Mouse (Mus musculus): ENCODE results near the gene 5730596B20Rik. TPM values are rescaled to one million over a fixed set of nuclear protein-coding genes. Genes with fewer than 3 reads are reported as not detected.

Gene 5730596B20Rik
- not detected for total RNA-seq (2021)
- long read RNA-seq, experiment 1, result 0 reads
- long read RNA-seq, experiment 2, result 0 reads

DNA sequence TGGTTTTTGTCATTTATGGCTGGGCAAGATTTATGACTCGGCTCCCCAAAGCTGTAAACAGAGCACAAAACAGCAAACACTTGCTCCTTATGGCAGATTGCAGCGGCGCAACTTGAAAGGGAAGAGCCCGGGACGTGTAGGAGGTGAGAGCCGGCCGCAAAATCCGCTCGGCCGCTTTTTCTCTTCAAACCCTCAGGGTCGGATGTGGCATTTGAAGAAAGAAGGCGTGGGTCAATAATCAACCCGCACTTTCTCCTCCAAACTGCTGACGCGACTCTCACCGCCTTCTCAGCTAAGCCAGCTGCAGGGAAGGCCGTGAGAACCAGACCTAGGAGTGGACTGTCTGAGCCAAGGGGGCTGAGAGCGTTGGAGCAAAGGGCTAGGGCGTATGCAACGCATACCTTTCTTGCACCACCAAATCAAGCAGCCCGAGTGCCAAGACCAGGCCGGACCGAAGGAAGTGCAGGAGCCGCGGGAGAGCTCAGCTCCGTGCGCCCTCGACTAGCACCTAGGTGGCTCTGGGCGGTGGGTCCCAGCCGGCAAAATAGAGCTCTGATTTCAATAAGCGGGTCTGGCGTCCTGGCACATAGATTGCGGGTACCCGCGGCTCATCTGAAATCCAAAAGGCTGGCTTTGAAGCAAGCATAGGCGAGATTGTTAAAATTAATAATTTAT is at the start of gene 5730596B20Rik:
Gene 5730596B20Rik (plus strand): TSS at position 438 of the 675 bp plus-strand sequence.
- no peak for DNase-seq (ENCODE audit: low spot score in 2 of 2)

DNA sequence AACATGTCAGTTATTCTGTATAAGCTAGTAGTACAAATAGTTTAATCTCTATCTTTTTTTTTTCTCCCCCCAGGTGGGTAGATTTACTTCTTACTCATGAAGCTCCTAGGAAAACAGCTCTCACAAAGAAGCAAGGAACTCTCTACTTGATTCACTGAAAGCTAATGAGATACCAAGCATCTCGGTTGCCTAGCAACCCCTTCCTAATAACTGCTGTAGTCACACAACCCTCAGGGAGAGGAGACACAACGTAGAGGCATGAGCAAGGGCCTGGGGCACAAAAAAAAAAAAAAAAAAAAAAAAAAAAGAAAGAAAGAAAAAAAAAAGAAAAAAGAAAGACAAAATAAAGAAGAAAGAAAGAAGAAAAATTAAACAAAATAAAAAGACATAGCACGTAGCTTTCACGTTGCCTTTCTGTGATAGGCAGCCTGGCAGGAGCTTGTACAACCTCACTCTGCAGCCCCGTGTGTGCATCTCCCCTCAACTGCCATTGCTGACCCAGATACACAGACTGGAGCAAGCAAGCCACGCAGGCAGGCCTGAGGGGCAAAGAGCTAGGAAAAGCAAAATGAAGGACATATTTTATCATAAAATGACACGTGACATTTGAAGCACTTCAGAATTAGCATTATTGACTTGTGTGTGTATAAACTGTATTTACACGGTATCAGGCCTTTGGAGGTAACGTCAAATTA is 39.3 kb upstream of the 5730596B20Rik start:
- DNase-seq (ENCODE audit: low spot score in 2 of 2), result no peak

DNA sequence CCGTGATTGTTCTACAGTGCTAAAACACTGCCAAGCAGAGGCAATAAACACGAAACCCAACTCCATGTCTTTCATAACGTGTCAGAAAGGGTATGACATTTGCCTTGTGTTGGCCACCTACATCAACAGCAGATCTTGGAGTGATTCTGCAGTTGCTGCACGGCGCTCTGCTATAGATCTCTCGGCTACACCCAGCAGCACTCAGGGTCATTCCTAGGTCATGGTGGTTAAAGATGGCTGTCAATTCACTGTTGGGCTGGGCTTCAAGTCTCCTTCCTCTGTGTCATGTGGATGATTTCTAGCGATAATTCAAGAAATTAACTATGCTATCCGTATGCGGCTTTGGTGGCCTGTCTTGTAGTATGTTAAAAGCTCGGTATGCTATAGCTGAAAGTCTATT is 38.7 kb upstream of the 5730596B20Rik start:
- no peak for DNase-seq (ENCODE audit: low spot score in 2 of 2)

DNA sequence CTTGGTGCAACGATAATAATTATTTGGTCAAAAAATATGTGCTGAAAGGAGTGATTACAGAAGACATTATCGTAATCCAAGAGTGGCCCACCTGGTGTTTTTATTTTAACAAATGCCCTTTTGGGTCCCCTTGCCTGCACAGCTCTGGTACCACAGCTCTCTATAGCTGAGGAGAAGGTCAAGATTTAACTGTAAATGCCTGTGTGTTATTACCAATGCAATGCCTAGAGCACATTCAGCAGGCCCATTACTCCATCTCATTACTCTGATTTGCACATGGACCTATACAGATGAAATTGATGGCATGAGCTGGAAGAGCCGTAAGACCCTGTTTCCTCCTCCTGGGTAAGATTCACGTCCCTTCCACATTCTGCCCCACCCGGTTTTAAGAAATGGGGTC is 38.2 kb upstream of the 5730596B20Rik start:
- DNase-seq (ENCODE audit: low spot score in 2 of 2), result no peak

DNA sequence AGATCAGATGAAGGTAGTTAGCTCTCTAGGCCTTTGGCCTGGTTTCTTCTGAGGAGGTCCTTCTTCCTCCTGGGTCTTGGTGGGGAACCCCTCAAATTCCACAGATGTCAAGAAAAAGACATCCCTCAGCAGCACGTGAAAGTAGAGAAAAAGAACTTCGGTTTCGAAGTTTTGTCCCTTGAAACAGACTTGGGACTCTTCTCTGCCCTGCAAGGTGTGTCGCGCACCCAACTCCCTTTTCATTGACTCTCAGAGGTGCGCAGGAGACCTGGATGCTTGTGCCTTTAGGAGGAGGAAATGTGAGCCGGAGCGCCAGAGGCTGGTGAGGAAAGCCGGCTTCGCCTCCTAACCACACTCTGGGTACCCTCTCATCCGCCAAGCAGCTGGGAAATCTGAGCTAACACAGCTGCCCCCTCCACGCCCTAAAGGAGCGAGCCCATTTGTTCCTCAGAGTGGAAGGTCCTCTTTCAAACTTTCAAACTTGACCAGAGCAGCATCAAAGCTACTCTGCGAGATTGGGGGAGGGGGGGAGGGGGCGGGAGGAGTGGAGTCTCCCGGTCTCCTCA is 26.8 kb upstream of the 5730596B20Rik start:
- no peak for DNase-seq (ENCODE audit: low spot score in 2 of 2)

DNA sequence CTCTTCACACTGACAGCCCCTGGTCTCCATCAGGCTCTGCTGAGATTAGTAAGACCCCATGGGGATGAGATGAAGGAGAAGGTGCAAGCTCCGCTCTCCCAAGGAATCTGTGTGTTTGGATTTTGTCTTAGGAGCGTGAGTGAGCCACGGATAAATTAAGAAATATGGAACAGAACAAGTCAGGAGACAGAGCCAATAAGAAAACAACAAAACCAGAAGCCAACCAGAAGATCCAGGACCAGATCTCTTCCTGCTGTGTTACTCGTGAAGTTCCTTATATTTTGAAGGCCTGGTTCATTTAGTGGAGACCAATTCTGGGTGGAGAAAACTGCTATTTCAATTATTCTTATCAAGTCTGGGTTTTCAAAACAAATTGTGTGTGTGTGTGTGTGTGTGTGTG is 25.7 kb upstream of the 5730596B20Rik start:
- DNase-seq (ENCODE audit: low spot score in 2 of 2), result no peak

DNA sequence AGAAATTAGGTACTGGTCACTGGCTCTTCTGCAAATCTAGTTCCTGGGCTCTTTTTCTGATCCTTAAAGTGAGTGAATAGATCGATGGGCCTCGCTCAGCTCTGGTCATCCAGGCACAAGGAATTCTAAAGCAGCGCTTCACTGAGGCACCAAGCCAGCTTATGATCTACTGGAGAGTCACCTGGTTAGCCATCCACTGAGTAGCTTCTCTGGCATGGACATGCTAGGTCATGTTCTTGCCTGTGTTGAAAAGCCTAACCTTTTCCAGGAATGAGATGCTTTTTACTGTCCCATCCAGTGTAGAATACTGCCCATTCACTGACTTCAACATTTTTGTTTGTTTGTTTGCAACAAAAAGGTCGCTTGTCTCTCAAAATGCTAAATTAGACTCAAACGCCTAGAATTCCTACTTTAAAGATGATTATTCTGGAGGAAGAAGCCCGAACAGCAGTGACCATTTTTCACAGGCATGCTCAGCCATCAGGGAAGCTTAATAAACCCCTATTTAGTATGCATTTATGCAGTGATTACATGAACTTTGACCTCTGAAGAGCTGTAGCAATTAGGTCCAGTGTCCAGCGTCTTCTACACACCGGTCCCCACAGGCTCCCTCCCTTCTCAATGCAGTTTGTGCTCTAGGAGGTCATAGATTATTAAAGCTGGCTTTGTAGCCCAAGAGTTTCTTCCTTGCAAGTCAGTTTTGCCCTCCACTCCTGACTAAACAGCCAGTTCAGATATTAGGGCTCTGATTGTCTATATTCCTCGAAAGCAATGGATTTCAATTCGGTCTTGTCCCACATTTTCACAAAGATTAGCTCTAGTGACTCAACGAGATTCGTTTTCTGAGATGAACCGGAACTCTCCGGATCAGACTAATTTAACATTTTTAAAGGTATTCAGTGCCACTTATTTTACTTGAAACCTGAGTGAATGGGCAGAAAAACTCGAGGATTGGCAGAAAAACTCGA is 24.8 kb upstream of the 5730596B20Rik start:
- no peak for DNase-seq (ENCODE audit: low spot score in 2 of 2)

DNA sequence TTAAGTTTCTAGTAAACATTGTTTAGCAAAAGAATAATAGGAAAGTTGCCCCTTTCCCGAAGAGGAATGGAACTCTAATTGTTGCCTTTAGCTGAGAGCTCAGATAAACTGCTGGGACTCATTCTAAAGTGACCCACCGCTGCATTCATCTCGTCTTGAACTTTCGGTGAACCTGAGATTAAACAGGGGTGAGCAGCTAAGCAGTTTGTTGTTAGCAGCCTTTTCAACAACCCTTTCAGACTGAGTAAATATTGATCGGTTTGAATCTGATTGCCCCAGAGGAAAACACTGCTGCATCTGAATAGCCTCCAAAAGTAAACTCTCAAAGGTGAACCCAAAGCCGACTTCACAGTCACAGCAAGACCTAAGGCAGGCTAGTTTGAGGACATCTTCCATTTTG is 24.0 kb upstream of the 5730596B20Rik start:
- no peak for DNase-seq (ENCODE audit: low spot score in 2 of 2)

DNA sequence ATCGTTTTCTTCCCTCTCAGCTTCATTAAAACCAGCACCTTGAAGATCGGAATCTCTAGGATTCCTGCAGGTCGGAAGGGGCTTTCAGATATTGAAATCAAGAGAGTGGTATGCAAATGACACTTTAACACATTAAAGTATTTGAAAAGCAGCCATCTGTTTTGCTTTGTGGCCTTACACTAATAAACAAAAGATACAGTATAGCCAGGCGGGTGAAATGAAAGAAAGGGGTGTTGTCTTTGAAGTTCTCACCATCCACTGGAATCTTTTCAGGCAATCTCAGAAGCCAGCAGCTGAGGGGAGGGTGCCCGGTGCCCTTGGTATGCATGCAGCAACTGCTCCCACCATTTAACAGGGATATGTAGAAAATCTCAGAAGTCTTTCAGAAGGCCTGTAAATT is 23.3 kb upstream of the 5730596B20Rik start:
- no peak for DNase-seq (ENCODE audit: low spot score in 2 of 2)

DNA sequence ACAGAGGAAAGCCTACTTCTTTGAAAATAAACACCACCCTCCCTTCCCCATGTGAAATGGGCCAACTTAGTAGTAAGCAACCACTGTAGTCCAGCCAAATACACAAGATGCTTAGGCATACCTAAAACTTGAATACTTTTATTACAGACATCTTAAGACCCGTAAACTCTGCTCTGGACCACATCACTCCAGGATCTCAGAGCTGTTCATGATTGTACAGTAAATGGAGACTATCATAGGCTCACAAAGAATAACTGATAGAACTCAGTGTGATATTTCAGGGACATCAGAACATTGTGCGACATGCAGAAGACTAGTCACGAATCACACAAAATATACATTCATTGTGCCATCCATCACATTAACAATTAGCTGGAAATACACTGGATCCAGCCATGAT is 21.8 kb upstream of the 5730596B20Rik start:
- no peak for DNase-seq (ENCODE audit: low spot score in 2 of 2)

DNA sequence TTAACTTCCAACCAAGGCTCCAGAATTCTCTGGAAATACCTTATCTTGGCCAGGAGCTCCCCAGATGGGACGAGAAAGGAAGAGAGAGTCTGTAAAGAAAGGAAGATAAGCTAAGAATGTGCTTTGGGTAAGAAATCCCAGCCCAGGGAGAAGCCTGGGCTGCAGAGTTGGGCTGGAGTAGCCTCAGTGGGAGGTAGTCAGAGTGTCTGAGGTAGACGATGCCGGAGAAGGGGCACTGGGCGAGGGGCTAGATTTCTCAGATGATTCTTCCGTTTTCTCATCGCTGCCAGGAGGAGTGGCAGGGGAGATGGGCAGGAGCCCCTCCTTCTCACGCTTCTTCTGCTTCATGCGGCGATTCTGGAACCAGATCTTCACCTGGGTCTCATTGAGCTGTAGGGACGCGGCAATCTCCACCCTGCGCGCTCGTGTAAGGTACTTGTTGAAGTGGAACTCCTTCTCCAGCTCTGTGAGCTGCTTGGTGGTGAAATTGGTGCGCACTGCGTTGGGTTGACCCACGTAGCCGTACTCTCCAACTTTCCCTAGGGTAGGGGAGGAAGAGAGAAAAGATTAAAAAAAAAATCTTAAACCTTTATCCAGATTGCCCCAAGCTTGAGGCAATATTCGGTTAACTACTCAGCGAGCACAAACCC is 20.6 kb upstream of the 5730596B20Rik start:
- DNase-seq (ENCODE audit: low spot score in 2 of 2), result no peak

DNA sequence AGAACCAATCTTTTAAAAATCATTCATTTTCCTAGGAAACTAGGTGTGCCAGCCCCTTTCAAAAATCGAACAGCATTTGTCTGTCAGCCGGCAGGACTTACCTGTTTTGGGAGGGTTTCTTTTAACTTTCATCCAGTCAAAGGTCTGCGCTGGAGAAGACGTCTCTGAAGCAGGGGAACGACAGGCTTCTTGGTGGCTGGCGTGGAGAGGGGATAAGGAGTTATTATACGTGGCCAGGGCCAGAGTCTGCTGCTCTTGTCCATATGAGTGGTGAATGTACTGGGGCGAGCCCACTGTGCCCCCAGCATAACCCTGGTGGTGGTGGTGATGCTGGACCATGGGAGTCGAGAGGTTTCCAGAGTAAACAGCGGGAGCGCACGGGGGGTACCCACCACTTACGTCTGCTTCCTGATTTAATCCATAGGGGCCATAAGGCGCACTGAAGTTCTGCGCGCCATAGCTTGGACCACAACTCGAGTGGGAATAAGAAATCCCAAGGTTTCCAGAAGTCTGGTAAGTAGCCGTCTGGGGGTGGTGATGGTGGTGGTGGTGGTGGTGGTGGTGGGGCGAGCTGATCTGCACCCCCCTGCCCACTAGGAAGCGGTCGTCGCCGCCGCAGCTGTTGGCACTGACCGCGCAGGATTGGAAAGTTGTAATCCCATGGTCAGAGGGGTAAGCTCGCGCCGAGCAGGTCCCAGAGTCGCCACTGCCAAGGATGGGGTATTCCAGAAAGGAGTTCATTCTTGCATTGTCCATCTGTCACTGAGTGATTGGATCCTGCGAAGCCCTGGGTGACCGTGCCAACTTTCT is 19.6 kb upstream of the 5730596B20Rik start:
- no peak for DNase-seq (ENCODE audit: low spot score in 2 of 2)

DNA sequence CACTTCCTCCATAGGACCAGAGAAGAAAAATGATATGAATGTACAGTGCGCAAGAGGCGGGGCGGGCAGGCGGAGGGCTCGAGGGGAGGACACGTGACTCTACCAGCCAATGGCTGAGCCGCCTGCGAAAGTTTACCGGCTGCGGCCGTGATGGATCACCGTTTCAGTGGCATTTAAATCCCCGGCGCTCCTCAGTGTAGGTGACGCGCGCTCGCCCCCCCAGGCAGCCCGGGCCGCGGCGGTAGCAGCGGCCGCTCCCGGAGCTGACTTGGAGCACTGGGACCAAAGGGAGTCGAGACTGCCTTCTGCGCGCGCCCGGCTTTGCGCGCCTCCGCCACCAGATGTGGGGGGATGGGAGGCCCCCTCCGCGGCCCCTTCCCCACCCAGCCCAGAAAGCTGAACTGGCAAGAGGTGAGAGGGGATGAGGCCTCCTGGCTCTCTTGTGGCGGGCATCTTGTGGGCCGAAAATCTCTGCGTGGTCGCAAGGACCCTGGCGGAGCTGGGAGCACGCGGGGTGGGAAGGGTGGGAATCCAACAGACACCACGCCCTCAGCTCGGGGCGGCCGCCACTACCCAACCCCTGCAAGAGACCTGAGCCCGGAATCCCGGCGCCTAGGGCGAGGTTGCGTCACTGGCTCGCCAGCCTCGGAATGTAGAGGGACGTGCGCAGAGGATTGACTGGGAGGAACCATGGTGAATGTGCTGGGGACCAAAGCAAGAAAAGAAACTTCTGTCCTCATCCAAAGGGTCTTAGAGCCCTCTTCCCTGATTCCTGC is 18.8 kb upstream of the 5730596B20Rik start, which contains the start of gene Hoxa1:
Gene Hoxa1 (minus strand): TSS at position 42 of the 776 bp plus-strand sequence.
- no peak for DNase-seq (ENCODE audit: low spot score in 2 of 2)

DNA sequence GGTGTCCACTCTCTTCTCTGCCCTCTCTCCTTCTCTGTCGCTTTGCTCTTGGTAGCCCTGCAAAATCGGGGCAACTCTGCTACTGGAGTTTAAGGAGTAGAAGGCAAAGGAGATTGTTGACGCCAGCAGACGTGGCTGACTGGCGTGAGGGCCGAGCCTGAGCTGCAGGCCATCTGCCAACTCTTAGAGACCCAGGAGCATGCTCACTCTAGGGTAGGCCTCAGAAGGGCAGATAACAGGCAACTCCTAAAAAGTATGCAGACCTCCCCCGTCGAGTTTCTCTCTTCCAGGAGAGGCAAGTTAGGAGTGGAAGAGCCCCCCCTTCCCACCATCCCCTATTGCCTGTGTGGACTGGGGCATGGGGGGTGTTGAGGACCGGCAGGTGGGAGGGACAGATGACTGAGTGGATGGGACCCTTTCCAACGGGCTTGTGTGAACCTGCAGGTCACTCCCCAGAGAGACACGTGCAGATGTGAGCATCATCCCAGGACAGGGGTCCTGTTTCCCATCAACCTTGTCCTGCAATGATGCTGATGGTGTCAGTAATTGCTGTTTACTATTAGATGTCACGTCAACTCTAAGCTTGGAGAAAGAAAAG is 18.0 kb upstream of the 5730596B20Rik start:
- no peak for DNase-seq (ENCODE audit: low spot score in 2 of 2)

DNA sequence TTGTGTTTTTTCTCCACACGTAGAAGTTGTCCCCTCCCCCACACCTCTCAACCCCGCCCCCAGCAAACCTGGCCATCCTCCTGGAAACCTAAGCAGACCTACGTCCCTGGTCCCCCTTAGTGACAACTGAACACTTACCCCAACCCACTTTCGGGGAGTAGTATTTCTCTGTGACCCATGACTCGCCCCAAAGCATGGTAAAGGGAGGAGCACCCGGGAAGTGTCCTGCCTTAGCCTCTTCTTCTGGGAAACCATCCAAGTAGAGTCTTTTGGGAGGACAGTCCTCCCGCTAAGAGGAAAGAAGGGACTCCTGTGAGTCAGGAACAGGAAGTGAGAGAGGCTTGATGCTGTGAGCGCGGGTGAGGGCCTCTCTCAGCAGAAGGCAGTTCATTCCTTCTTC is 17.3 kb upstream of the 5730596B20Rik start:
- DNase-seq (ENCODE audit: low spot score in 2 of 2), result no peak

DNA sequence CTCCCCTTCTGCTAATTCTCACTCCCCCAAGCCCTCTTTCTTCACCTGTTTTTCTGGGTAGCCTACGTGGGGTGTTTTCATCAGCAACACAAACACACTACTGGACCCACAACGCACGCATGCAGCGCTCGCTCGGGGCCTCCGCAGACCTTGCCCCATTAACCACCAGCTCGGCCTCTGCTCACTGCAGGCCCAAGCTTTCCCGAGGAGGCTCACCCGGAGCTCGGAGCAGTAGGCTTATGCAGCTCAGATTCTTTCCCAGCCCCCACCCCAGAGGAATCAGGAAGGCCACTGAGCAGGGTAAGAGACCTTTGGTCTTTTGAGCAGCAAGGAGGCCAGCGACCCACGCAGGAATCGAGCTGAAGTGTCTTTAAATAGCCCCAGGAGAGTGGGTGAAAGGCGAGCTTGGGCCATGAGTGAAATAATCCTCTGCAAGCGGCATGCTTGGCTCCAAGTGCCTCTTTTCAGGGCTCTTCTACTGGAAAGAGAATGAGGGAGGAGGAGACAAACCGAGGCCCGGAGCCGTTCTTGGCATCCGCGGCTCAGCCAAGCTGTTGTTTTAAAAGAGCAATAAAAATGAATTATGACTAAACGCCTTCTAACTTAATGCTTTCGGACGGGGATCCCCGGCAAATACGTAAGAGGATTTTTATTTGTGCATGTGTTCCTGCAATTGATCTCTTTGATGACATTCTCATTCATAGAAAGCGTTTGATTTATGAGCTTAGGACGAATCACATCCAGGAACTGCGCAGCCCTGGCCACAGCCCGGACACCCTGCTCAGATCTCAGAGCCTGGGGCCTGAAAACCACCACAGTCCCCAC is 16.6 kb upstream of the 5730596B20Rik start:
- no peak for DNase-seq (ENCODE audit: low spot score in 2 of 2)

DNA sequence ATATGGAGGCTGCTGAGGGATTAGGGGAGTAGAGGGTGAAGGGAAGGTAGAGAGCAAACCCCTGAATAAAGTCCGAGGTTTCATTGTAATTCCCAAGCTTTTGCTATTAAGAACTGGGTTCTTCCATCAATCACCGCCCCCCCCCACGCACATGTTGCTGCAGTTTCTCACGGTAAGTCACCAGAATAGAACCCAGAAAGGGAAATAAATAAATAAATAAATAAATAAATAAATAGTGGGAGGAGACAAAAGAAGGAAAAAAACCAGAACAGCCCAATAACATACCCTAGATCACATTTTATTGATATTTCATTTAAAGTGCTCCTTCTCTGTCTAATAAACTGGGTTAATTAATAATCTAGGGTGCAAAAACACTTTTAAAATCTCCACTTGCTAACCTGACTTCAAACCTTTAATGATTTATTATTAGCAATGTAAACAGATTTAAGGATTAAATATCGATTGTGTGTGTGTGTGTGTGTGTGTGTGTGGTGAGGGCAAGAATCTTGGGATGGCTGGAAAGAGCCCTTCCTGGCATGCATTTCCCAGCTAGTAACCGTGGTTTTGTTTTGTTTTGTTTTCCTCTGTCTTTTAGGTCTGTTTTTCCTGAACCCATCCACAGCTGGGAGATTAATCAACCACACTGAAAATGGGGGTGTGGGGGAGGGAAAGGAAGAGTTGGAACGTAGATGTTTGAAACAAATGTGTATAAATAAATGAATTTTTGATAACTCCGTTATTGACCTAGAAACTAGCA is 15.8 kb upstream of the 5730596B20Rik start:
- no peak for DNase-seq (ENCODE audit: low spot score in 2 of 2)
